Mouse (Mus musculus): ENCODE measurements around the gene Hdac5.

DNA sequence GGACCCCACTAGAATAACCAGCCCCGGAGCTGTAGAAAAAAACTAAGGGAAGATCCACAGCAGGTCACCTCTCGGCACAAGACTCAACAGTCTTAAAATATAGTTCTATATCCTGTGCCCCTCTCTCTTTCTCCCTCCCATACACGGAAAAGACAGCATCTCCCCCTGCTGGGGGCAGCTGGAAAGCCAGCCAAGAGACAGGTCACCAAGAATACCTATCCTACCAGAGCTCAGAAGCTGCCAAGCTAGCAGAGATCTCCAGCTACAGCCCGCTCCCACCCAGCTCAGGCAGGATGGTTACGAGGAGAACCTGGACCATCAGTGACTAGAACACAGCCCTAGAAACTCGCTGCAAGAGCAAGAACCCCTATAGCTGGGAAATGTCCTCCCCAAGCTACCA, 6.8 kb downstream of the Hdac5 start:
- no peak for TF ChIP-seq POLR2A (IDR thresholded peaks at IDR 0.05; ENCODE audit: extremely low read depth, insufficient read depth, low read length)
- TF ChIP-seq CTCF (IDR thresholded peaks at IDR 0.05; ENCODE audit: low read depth, low read length): peak; percentile 48; the same call in 1 of the 2 replicates

Measured in liver, adult 2 months (tissue).